Mouse (Mus musculus) kidney, postnatal 4 days (tissue): ENCODE data around the gene Dgkg.
A peak's percentile ranks its signal among the peaks of the same experiment; 100 is the strongest.

Experiments
- DNase-seq, 2 experiments: peaks; one replicate each; pipeline ENCODE4 v3.0.0; 2021; ENCODE audit warnings: mixed read lengths in 2 of 2

Dgkg gene

DNA sequence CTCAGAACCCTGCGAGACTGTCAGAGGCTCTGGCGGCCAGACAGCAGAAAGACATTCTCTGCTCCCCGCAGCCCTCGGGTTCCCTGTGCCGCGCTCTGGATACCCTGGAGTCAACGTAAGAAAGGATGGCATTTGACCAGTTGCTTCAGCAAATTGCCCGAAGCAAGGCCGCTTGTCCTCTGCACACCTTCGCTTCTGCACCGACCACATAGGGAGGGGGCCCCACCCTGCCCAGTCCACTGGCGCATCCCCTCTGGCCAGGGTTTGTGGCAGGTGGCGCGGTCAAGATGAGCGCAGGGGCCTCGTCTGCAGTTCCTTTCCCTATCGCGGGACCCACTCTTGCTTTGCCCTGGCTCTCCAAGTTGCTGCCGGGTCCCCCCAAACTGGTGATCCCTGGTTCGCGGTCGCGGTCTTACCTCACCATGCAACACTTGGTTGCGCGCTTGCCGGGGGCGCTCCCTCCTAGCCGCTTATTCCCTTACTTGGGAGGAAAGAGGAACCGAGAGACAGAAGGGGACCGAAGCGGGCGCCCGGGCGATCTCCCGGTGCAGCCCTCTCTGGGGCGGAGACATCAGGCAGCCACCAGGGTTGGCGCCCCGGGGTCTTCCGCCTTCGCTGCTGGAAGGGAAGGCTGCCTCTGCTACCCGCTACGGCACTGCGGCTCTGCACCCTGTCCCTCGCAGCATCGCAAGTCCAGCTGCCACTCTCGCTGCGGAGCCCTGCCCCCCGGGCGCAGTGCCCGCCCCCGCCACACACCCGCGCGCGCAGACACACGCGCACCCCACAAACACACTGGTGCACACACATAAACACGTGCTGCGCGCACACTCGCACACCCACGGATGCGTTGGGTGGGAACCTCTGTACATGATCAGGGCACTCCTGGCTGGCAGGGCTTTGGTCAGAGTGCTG is at the start of gene Dgkg:
Gene Dgkg, minus strand, starts transcription at position 689 of the 912 bp plus-strand sequence.
- peak; percentile 43 to 58 for DNase-seq

DNA sequence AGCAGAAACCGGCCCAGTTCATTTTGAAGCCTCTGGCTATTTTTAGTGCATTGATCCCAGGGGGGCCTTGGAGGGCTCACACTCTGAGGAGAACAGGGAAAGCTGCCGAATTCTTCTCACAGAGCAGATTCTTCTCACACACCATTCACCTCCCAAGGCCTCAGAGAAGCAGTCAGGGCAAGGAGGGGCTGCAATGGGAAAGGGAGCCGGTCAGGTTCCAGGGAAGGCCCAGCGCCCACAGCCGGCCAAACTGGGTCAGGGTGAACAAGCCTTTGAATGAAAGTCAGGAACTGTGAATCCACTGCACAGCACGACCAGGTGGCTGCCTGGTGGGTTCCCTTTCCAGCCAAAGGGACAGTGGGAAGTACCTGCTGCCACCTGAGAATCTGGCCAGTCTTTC is 47.9 kb upstream of the Dgkg start:
- DNase-seq = no peak

DNA sequence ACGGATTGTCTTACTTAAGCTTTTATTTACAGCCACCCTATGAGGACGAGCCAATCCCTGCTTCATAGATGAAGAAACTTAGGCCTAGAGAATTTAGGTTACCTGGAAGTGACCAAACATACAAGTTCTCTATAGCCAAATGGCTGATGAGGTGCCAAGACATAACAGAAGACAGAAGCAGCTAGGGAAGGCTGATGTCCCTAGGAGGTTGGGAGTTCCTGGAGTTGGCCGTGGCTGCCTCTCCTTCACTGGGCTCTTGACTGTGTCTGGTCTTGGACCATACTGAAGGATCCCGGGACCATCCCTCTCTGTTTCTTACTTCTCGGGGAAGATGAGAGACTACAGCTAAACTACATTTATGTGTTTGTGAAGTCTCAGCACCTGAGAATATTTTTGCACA is 47.1 kb upstream of the Dgkg start:
- no peak for DNase-seq

DNA sequence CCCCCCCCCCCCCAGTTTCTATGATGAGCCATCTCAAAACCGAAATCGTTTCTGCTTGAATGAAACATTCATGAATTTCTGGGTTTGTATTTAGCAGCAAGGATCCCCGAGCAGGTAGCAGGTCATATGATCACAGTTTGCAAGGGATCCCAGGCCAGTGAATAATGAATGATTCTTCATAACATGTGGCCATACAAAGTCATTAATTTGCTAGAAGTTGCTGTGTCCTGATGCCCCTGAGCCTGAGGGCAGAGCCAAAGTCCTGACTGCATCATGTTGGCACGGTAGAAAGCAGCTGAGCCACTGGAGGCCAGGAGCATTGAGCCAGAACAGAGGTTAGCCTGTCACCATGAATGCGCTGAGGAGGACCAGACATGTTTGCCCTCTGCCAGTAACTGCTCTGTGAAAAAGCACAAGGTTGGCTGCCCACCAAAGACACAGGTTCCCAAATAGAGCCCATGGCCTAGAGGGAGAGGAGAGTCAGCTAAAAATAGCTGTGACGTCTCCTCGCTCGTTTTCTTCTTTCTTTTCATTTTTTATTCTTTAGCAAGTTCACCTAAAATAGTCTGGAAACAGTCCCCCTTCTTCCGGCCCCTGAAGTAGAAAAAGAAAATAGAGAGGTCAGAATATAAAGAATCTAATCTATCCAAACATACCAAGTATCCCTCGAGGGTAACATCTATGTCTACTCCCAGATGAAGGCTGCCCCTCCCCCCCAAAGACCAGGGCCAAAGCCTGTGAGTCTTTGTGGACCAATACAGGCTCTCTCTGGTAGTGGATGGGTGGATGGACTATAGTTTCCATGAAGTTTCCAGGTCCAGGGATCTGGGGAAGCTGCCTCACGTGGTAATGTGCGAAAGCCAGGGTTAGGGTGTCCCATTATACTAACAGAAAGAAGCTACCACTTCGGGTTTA is 42.1 kb upstream of the Dgkg start:
- DNase-seq = peak; percentile 39 to 67

DNA sequence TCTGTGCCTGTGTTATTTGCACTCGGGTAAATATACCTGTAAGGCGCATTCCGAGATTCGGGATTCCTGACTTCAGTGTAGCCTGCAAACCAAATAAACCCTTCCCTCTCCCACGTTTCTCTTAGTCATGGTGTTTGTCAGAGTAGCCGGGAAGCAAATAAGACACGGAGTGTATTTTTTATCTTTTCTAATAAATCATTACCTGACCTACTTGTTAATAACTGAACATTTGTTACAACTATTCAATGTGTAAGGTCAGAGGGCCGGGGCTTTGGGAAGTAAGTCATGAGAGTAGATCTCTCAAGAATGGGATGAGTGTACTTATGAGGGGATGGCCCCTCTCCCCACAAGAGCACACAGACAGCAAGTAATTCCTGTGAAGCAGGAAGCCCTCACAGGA is 41.1 kb upstream of the Dgkg start:
- no peak for DNase-seq

DNA sequence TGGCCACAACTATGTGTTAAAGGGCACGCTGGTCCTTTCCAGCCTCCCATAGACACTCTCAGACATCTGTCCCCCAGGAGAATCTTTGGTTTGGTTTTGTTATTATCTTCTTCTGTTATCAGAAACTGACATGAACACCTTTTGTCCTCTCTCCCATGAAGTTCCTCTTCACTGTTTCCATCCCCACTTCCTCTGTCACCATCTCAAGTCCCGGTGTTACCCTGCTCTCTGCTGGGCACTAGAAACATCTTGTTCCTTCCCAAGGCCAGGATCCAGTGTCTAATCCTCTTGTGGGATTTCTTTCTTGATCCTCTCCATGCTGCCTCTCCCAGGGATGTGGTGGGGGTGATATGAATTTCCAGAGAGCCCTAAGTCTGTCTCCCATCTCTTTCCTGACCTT is 32.6 kb upstream of the Dgkg start:
- no peak for DNase-seq

DNA sequence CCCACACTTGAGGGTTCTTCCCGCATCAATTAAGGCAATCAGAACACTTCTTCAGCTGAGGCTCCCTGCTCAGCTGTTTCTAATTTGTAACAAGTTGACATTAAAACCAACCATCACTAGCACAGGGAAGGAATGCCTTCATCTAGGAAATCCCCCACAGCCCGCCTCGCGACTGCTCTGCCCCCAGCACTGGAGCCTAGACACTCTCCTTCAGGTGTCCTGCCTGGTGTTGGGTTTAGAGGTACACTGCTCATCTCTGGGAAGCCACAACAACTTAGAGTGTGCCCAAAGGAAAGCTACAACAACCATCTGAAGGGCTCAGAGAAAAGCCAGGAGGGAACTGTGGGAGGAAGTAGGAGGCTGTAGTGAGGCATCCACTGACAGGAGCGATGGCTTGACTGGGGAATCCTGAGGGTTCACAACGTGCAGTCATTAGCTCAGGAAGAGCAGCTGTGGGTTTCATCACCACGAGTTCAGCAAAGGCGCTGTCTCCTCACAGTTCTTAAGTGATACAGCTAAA is 30.8 kb upstream of the Dgkg start:
- DNase-seq = no peak

DNA sequence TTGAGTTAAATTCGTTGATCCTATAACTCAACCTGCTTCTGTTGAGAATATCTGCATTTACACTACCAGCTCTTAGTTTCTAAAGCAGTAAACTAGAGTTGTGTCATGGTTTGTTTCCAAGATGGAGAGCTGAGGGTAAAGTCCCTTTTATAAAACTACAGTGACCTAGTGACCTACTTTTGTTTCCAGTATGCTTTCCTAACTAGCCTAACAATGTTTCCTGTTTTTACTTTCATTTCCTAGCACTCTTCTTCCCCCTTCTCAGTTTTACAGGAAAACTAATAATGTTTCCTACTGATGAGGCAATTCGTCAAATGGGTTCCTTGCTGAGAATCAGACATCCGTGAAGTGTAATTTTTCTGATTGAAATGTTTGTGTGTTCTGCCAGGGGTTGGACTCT is 26.6 kb upstream of the Dgkg start:
- DNase-seq = no peak

DNA sequence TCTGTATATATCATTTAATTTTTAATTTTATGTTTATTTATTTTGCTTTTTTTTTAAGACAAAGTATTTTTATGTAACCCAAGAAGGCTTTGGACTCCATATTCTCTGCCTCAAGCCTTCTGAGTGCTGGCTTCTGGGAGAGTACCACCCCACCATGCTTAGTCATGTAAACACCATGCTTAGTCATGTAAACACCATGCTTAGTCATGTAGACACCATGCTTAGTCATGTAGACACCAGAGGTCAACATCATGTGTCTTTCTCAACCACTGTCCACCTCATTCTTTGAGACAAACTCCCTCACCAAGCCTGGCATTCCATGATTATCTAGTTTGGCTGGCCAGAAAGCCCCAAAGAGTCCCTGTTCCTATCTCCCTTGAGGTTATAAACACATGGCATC is 25.7 kb upstream of the Dgkg start:
- no peak for DNase-seq

DNA sequence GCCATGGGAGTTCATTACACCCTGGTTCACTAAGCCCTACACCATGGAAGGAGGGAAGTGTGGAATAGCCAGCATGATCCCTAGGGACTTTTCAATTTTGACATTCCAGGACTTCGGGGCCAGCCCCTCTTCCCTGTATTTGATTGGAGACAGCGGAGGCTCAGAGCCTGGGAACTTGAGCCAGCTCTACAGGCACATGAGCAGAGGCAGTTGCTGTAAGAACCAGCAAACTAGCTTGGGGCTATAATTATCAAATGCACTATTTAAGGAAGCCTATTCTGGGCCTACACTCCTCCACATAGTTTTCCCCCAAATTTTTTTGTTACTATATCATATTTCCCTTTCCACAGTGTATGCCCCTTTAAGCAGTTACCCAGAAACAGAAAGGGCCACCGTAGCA is 22.6 kb upstream of the Dgkg start:
- no peak for DNase-seq

DNA sequence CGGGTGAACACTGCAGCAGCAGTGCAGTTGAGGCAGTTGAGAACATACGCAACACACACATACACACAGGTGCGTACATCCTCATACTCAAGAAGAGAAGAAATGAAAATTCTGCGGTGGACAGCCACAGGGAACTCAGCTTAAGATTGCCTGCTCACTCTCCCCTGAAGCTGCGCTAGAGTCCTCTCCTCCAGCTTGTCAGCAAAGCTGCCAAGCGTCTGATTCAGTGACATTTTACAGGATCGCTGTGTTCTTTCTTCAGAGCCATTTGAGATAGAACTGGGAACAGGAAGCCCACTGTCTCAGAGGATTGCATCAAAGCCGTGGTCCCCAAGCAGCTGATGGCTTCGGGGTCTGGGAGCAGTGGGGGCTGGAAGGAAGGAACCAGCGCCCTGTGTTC is 17.6 kb upstream of the Dgkg start:
- DNase-seq = no peak

DNA sequence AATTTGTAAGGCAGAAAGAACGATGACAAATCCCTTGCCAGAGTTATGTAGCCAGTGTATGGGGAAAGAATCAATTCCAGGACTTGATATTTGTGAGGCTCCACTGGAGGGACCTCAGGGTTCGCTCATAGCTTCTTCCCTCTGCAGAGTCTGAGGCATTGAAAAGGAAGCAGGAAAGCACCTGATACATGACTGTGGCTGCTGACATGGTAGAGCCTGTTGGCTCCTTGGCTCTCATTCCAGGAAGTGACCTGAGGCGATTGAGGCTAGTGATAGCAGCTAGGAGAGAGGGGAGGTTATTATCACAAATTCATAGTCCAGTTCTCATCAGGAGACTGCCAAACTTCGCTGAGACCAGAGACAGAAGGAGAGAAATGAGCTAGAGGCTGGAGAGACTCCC is 17.1 kb upstream of the Dgkg start:
- no peak for DNase-seq

DNA sequence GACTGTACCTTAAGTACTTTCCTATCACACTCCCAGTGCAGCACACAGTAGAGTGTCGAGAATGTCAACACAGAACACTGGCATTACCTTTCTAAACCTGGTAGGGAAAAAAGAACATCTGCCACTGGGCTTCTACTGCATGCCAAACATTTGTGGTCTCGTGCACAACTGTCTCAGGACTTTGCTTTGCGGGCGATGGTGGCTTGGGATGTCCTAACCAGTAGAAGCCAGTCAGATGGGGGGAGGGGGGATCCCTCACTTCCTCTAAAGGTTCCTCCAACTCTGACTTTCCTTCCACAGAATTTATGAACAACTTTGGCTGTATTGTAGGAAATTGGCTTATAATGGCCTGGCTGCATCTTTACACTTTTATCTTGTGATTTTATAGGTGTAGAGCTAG is 7.0 kb upstream of the Dgkg start:
- DNase-seq = no peak

DNA sequence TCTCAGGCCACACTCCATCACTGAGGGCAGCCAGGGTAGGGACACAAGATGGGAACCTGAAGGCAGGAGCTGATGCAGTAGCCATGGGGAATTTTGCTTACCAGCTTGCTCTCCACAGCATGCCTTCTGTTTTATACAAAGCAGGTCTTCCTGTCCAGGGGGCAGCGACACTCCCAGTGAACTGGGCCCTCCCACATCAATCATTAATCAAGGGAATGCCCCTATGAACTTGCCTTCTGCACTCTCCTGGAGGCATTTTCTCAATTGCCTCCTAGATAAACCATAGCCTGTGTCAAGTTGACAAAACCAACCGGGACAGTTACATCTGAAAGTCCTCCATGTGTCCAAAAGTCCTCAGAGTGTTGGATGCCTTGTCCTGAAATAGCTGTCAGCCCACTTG is 6.1 kb upstream of the Dgkg start:
- peak; percentile 34 to 58 for DNase-seq

DNA sequence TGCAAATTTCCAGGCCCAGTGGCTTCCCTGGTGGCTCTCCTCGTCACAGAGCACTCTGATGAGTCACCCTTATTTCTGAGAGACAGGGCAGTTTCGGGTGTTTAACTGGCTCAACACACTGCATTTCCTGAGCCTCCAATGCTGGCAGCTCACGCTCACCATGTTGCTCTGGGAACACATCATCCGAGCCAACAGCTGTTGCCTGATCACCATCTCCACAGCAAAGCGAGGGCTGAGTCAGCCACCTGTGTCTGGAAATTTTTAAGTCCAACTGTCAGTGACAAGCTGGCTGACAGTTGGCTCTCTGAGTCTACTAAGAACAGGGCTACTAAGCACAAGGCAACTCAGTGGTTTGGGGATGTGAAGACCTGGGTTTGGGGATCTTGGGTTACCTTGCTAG is 4.1 kb upstream of the Dgkg start:
- DNase-seq = no peak

DNA sequence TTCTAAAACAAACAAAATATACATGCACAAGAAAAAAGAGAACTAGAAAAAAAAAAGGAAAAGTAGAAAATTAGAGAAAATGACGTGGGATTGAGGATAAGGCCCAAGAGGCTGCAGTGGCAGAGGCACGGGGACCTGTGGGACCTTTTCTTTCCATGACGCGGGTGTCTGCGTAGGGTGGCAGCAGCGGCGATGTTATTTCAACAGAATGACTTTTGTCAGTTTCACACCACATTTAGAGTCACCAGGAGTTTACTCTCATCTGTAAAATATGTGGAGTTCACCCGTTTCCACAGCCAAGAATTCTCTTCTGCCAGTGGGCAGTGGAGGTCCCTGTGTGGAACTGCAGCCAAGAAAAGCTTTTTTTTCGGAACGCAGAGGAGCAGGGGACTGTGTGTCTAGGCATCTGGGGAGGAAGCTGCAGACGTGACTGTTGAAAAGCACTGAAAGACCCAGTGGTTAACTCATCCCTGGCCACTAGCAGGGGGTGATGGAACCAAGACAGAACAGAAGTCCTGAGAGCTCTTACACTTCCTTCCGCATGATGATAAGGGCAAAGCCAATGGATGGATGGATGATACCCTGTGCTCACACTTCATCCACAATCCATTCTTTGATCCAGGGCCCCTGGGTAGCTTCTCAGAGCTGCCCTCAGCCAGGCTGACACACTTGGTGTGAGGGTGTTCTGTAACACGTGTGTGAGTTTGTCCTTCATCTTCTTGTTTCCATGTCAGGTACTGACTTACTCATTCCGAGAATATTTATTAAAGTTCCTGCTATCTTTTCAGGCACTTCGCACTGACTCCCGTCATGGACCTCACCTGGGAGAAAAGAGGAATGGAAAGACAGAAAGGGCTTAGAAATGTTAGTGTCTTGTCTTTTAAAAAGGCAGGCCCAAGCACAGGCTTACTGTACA is 1.1 kb upstream of the Dgkg start:
- DNase-seq = no peak

DNA sequence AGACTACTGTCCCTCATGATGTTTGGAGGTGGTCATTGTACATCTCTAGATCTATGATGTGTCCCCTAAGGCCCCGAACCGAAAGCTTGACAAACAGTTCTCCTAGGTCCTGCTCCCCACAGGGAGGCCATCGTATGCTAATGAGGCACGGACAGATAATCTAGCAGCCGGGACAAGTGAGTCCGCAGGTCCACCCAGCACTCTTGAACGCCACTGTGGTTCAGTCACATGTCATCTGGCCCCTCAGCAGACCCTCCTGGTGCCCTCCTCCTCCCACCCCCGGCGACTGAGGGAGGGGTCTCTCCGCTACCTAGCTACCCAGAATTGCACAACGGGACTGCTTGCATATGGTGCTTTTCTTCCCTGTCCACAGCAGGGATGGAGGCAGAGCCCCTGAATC is 1.2 kb downstream of the Dgkg start:
- no peak for DNase-seq

DNA sequence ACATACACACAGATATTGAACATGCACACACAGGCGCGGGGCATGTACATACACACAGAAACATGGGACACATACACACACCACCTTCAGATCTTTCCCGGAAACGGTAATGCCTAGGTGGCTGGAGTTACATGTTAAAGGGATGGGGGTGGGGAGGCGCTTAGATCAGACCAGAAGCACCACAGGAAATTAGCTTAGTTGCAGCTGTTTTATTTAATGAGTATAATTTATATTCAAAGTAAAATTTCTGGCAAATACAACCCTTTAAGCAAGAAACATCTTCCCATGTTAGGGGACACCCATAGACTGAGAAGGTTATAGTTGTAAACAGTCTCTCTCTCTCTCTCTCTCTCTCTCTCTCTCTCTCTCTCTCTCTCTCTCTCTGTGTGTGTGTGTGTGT is 1.8 kb downstream of the Dgkg start:
- DNase-seq = no peak

DNA sequence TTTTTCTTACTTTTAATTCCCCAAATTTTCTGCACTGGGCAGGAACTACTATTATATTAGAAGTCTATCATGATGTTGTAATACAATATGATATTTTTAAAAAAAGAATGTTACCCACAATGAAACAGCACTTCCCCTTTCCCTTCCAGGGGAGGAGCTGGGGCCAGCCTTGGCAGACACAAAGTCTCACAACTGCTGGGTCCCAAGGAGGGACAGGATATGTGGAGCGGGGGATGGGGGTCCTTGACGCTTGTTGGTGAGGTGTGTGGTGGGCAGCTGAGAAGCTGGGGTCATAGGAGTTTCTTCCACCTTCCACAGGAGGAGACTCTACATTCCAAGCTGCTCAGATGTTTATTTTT is 2.6 kb downstream of the Dgkg start:
- DNase-seq = no peak

DNA sequence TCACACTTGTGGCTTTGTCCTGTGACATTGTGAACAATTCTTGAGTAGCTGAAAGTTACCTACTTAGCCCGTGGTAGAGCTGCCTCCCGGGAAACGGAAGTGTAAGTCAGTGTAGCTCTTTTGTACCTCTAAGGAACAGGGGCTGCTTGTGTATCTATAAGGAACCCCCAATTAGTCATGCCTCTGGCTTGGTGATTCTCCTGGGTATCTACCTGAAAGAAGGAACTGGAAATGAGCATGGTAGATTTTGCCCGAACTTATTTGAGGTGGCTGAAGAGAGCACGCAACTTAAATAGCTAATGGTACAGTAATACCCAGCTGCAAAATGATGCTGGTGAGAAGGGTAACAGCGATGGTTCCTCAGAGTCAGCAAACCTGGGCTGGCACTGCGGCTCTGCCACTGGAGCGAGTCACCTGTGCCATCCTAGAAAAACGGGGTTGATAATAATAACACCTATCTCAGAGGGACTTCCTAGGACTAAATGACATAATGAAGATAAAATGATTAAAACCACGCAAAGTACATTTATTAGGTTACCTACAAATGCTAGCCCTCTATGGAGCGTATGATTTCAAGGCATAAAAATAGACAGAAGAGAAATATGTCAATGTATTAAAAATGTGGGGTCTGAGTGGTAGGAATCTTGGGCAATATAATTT is 3.1 kb downstream of the Dgkg start:
- DNase-seq = no peak

DNA sequence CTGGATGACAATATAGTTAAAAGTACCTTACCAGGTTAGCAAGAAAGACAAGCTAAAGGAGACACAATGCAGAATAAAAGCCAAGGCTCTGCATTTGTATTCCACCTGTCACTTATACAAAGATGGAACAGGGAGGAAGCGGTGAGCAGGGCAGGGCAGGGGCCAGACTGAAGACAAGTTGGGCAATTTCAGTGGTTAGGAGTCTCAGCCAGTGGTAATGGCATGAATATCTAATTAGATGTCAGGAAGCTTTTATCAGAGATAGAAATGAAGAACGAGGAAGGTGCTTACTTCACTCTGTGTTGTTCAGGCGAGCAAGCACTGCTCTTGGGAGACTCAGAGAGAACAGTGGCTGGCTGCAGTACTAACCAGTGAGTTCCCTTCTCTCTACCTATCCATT is 5.8 kb downstream of the Dgkg start:
- DNase-seq = no peak

DNA sequence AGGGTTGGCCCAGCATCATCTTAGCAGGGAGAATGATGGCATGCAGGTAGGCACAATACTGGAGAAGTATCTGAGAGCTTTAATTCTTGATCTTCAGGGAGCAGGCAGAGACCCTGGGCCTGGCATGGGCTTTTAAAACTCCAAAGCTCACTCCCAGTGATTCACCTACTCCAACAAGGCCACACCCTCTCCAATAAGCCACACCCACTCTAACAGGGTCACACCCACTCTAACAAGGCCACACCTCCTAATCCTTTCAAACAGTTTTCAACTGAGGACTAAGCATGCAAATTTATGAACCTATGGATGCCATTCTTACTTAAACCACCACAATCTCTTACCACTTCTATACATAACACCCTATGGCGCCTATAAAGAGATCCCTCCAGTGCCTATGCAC is 11.8 kb downstream of the Dgkg start:
- no peak for DNase-seq
